11 mouse cellular contexts compared by ENCODE assay signal in the genomic region with DNA sequence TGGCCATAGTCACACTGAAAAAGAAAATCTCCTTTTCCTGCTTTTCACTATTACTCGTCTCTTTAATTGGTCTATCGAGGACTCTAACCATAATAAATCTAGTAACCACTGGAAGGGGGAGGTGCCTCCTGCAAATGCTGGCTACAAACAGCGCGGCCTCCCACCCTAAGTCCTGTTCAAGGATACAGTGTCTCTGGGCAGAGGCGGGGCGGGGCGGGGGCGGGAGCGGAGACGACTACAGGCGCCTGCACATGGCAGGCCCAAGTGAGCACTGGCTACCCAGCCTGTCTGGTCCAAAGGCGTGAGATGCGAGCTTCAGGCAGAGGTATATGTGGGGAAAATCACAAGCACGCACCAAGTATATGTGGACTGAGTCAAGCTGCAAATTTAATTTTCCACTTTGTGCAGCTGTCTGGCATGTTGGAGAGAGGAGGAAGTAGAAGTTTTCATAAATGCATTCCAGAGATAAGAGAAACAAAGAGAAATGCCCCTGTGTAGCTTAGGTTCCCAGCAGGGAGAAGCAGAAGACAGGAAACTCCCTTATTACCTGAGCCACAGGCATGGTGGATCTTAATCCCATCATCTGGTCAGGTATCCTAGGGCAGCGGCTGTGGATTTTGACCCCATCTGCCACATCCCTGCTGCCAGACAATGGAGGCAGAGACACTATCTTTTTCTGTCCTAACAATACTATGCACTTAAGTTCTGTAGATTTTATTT. TPM values are rescaled to one million over a fixed set of nuclear protein-coding genes. Genes with fewer than 3 reads are reported as not detected.
DNase-seq lines count a peak whose midpoint lies in the region; ATAC-seq lines count a peak whose summit lies in the region.
"Had no signal": no experiment of that assay in that cellular context is flagged by ENCODE, and none has a peak within 500 bp of the region (broad histone marks: within the 10 kb centered on the region; RNA-seq: fewer than 3 reads in every experiment).

No protein-coding gene starts in this region.

- H3K36me3 ChIP-seq in embryonic facial prominence, embryonic 14.5 days (ENCODE audit: control insufficient read depth, insufficient read depth, low read length): no peaks in the 10 kb centered on the region
- H3K36me3 ChIP-seq in midbrain, embryonic 16.5 days (ENCODE audit: control insufficient read depth, insufficient read depth, low read length): no peaks in the 10 kb centered on the region
- H3K36me3 ChIP-seq: hindbrain, embryonic 15.5 days had no signal

- H3K27ac ChIP-seq in embryonic facial prominence, embryonic 14.5 days (replicated peaks; ENCODE audit: low read depth, low read length): no peak overlapping the region
- no peak overlapping the region for H3K27ac ChIP-seq in midbrain, embryonic 16.5 days (ENCODE audit: low read length)
- H3K27ac ChIP-seq: hindbrain, embryonic 15.5 days had no signal

- no peak overlapping the region; the same call in 1 of the 2 replicates for H3K4me2 ChIP-seq in embryonic facial prominence, embryonic 14.5 days (ENCODE audit: low read depth, low read length)
- no peak overlapping the region for H3K4me2 ChIP-seq in midbrain, embryonic 16.5 days (ENCODE audit: low read length)
- H3K4me2 ChIP-seq: hindbrain, embryonic 15.5 days had no signal

- no peak for ATAC-seq in embryonic facial prominence, embryonic 14.5 days (ENCODE audit: low read depth)
- no peak for ATAC-seq in midbrain, embryonic 16.5 days

- H3K4me1 ChIP-seq in embryonic facial prominence, embryonic 14.5 days (ENCODE audit: control insufficient read depth, insufficient read depth, low read length): no peaks in the 10 kb centered on the region
- no peaks in the 10 kb centered on the region for H3K4me1 ChIP-seq in midbrain, embryonic 16.5 days (ENCODE audit: control insufficient read depth, insufficient read depth, low read length)
- H3K4me1 ChIP-seq: hindbrain, embryonic 15.5 days had no signal

- peak; percentile 6 to 8 for DNase-seq in heart, adult 18-20 months
- no peak for DNase-seq in heart, postnatal 25 days (ENCODE audit: low spot score)
- DNase-seq in ZHBTc4 (ENCODE audit: low read depth, low spot score): peak; percentile 71
- peak; percentile 9 for DNase-seq in embryonic facial prominence, embryonic 14.5 days (ENCODE audit: low spot score)
- peak; percentile 4 to 13 for DNase-seq in kidney, postnatal 36 days
- DNase-seq in cerebellum, postnatal 14 days: no peak
- DNase-seq in layer of hippocampus, postnatal 14 days (ENCODE audit: low spot score in 2 of 2): no peak
- DNase-seq: right cerebral cortex, adult 18-20 months had no signal

- 40% methylated on average over 15 of the region's 15 CpGs for WGBS in embryonic facial prominence, embryonic 14.5 days
- WGBS in midbrain, embryonic 16.5 days: 50% methylated on average over 15 of the region's 15 CpGs

- no peak overlapping the region for H3K9ac ChIP-seq in embryonic facial prominence, embryonic 14.5 days (ENCODE audit: low read depth, low read length)
- no peak overlapping the region for H3K9ac ChIP-seq in midbrain, embryonic 16.5 days (ENCODE audit: low read depth, low read length)
- H3K9ac ChIP-seq: hindbrain, embryonic 15.5 days had no signal

- peaks cover 9% of the 10 kb centered on the region for H3K9me3 ChIP-seq in embryonic facial prominence, embryonic 14.5 days (ENCODE audit: control insufficient read depth, low read length)
- 0 out of 2 replicates have a peak, but pooled peaks cover 4% of the 10 kb centered on the region for H3K9me3 ChIP-seq in midbrain, embryonic 16.5 days (replicated peaks; ENCODE audit: control insufficient read depth, low read length, poor library complexity, severe bottlenecking)
- H3K9me3 ChIP-seq: hindbrain, embryonic 15.5 days had no signal

- H3K27me3 ChIP-seq in embryonic facial prominence, embryonic 14.5 days (replicated peaks; ENCODE audit: control insufficient read depth, insufficient read depth, low read length): no peaks in the 10 kb centered on the region
- no peaks in the 10 kb centered on the region for H3K27me3 ChIP-seq in midbrain, embryonic 16.5 days (ENCODE audit: control insufficient read depth, insufficient read depth, low read depth, low read length)
- H3K27me3 ChIP-seq: CH12.LX; hindbrain, embryonic 15.5 days had no signal

- no peak overlapping the region for H3K4me3 ChIP-seq in embryonic facial prominence, embryonic 14.5 days (ENCODE audit: low read depth, low read length)
- no peak overlapping the region for H3K4me3 ChIP-seq in midbrain, embryonic 16.5 days (ENCODE audit: low read depth, low read length)
- H3K4me3 ChIP-seq: hindbrain, embryonic 15.5 days had no signal

- intact Hi-C loops in heart, postnatal 25 days (cut with DNase I): no loop called here

RNA-seq across cellular contexts. Expression of a gene that starts 9.2 kb away (rescaled TPM):
- 1 to 10 TPM; 7.9 to 9.3 TPM for total RNA-seq in heart, adult 18-20 months (2021)
- total RNA-seq in heart, postnatal 25 days (2021): 10 to 100 TPM; 10.4 to 14.2 TPM
- 14.5 and 15.4 TPM in 2 replicates for polyA plus RNA-seq in embryonic facial prominence, embryonic 14.5 days (2014; fragmentation: Nextera tagmentation; extraction: Ambion mirVana)
- 15.1 and 19.1 TPM in 2 replicates for polyA plus RNA-seq in midbrain, embryonic 16.5 days (2015; fragmentation: Nextera tagmentation; extraction: Ambion mirVana)
- total RNA-seq in layer of hippocampus, postnatal 14 days (2021): 10 to 100 TPM; 23.0 to 26.0 TPM

RNA-seq across cellular contexts. Expression of a gene that starts 29.5 kb away (rescaled TPM):
- under 1 TPM in 1 of 2 experiments, not detected in 1; 0.44 TPM for total RNA-seq in heart, adult 18-20 months (2021)
- total RNA-seq in heart, postnatal 25 days (2021): under 1 TPM in 1 of 2 experiments, not detected in 1; 0.26 TPM
- polyA plus RNA-seq in embryonic facial prominence, embryonic 14.5 days (2014; fragmentation: Nextera tagmentation; extraction: Ambion mirVana): 2.8 and 3.5 TPM in 2 replicates
- 59.3 and 60.3 TPM in 2 replicates for polyA plus RNA-seq in midbrain, embryonic 16.5 days (2015; fragmentation: Nextera tagmentation; extraction: Ambion mirVana)
- total RNA-seq in layer of hippocampus, postnatal 14 days (2021): 10 to 100 TPM in 1 of 2 experiments, 1 to 10 TPM in 1; 7.9 to 10.4 TPM

RNA-seq across cellular contexts. Expression of a gene that starts 51.2 kb away (rescaled TPM):
- total RNA-seq in heart, adult 18-20 months (2021): 10 to 100 TPM; 25.0 to 28.9 TPM
- total RNA-seq in heart, postnatal 25 days (2021): 10 to 100 TPM; 25.7 to 31.9 TPM
- 39.8 and 53.0 TPM in 2 replicates for polyA plus RNA-seq in embryonic facial prominence, embryonic 14.5 days (2014; fragmentation: Nextera tagmentation; extraction: Ambion mirVana)
- polyA plus RNA-seq in midbrain, embryonic 16.5 days (2015; fragmentation: Nextera tagmentation; extraction: Ambion mirVana): 45.9 and 46.2 TPM in 2 replicates
- 10 to 100 TPM; 80.3 to 82.6 TPM for total RNA-seq in layer of hippocampus, postnatal 14 days (2021)

RNA-seq across cellular contexts. Expression of a gene that starts 52.2 kb away (rescaled TPM):
- 1 to 10 TPM; 6.1 to 7.8 TPM for total RNA-seq in heart, adult 18-20 months (2021)
- 10 to 100 TPM in 1 of 2 experiments, 1 to 10 TPM in 1; 9.3 to 10.4 TPM for total RNA-seq in heart, postnatal 25 days (2021)
- 8.7 and 8.9 TPM in 2 replicates for polyA plus RNA-seq in embryonic facial prominence, embryonic 14.5 days (2014; fragmentation: Nextera tagmentation; extraction: Ambion mirVana)
- polyA plus RNA-seq in midbrain, embryonic 16.5 days (2015; fragmentation: Nextera tagmentation; extraction: Ambion mirVana): 8.3 and 9.0 TPM in 2 replicates
- total RNA-seq in layer of hippocampus, postnatal 14 days (2021): 10 to 100 TPM in 1 of 2 experiments, 1 to 10 TPM in 1; 8.9 to 11.1 TPM

Comparison
In these comparisons a context has a peak if more than half of its experiments do, and no peak if none do; other contexts are left out.
1. DNase-seq: peak in heart, adult 18-20 months (2 of 2), ZHBTc4 (single experiment), embryonic facial prominence, embryonic 14.5 days (single experiment) and kidney, postnatal 36 days (2 of 2); none in heart, postnatal 25 days (single experiment), cerebellum, postnatal 14 days (0 of 2) and layer of hippocampus, postnatal 14 days (0 of 2).
2. RNA of a gene that starts 29.5 kb away (total RNA-seq): 7.9 to 10.4 TPM in layer of hippocampus, postnatal 14 days; 0.44 TPM in heart, adult 18-20 months and 0.26 TPM in heart, postnatal 25 days; every median in the first group is over 4 times any median in the second.